Mouse (Mus musculus) lung, postnatal 0 days (tissue): Measurements from ENCODE around the gene Ctsh.

Source experiments
- CTCF ChIP-seq: IDR thresholded peaks from 2 replicates; pipeline ENCODE4 v1.5.1; 2016; ENCODE audit warnings: antibody characterized with exemption, mild to moderate bottlenecking
- EP300 ChIP-seq: IDR thresholded peaks from 2 replicates; pipeline ENCODE4 v1.6.1; 2016; ENCODE audit warnings: antibody characterized with exemption, mild to moderate bottlenecking, control low read depth

DNA sequence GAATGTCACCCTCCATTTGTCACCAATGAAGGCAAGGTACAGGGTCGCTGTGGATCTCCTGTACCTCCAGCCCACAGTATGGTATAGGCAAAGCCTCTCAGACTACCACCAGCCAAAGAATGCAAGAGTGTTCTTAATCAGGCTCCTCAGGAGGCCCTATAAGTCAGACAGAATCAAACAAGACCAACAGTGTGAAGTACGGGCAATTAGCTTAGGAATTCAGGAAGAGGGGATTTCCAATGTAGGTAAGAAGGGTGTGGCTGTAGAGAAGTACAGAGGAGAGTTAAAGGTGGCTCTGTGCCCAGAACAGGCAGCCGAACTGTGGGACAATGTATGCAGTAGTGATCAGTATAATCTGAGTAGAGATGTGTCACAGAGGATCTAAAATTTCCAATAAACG, 17.6 kb upstream of the Ctsh start:
- no peak for TF ChIP-seq CTCF
- TF ChIP-seq EP300: peak; percentile 95
